Mouse (Mus musculus) kidney, adult 9 months (tissue): ENCODE measurements around the gene 4930442H23Rik.
"Not testable (repeated sequence)": the region's sequence is repeated elsewhere in the genome, so short reads cannot be mapped to it uniquely, and the experiment has no call there.

Experiments
- DNase-seq: peaks from one replicate; pipeline ENCODE4 v3.0.0; 2022

Gene 4930442H23Rik

DNA sequence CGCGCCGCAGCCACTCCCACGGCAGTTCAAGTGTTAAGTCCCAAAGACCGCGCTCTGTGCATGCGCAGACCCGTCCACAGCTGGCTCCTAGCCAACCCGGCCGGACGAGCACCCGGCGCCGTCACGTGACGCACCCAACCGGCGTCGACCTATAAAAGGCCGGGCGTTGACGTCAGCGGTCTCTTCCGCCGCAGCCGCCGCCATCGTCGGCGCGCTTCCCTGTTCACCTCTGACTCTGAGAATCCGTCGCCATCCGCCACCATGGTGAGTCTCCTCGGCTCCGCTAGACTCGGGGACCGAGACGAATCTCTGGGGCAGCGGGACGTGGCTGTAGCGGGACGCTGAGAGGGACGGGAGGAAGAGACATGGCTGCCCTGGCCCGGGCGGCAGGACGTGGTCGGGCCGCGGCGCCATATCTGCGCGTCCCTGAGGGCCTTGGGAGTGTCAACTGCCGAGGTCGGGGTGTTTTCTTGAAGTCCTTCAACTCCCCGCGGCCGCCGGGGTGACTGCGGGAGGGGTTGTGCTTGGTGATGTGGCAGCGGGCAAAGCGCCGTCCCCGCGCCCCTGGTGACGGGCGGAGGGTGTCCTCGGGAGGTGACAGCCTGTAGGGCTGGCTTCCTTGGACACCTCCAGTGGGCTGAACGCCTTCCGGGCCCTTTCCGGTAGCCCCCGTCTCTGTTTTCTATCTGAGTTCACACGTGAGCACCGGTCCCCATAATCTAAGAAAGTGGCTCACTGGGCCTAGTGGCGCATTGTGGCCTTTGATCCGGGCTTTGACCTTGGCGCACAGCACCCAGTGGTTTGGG lies 7.0 kb downstream of the 4930442H23Rik start, which contains the start of gene Eef2:
Gene Eef2, plus strand, starts transcription at position 166 of the 806 bp plus-strand sequence.
- peak; percentile 72 for DNase-seq

DNA sequence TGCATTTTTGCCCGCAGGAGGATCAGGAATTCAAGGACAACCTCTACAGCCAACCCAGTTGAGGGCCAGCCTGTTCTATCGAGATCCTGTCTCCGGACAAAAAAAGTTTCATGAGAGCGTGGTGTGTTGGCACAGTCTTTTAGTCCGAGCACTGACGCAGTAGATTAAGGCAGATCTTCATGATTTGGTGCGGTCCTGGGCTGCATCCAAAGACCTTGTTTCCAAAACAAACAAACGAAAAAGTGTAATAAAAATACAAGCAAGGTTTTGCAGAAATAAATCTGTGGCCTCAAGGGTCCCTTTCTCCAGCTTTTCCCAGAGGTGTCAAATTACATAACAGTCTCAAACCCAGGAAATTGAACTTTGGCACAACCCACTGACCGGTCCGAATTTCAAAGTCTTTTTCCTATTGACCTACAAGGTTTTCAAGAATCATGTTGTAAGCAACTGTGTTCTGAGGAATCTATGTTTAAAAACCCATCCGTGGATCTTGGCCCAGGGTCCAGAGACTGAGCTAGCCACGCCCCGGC lies 7.6 kb downstream of the 4930442H23Rik start:
- DNase-seq = peak; percentile 100

DNA sequence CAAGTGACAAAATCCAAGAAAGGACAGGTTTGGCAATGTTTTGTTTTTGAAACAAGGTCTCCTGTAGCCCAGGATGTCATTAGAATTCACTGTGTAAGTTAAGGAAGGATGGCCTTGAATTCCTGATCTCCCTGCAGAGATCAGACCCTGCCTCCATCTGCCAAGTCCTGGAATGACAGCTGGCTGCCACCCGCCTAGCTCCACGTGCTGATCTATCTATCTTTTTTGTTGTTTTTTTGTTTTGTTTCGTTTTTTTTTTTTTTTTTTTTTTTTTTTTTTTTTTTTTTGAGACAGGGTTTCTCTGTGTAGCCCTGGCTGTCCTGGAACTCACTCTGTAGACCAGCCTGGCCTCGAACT lies 8.3 kb downstream of the 4930442H23Rik start:
- not testable (repeated sequence) for DNase-seq

DNA sequence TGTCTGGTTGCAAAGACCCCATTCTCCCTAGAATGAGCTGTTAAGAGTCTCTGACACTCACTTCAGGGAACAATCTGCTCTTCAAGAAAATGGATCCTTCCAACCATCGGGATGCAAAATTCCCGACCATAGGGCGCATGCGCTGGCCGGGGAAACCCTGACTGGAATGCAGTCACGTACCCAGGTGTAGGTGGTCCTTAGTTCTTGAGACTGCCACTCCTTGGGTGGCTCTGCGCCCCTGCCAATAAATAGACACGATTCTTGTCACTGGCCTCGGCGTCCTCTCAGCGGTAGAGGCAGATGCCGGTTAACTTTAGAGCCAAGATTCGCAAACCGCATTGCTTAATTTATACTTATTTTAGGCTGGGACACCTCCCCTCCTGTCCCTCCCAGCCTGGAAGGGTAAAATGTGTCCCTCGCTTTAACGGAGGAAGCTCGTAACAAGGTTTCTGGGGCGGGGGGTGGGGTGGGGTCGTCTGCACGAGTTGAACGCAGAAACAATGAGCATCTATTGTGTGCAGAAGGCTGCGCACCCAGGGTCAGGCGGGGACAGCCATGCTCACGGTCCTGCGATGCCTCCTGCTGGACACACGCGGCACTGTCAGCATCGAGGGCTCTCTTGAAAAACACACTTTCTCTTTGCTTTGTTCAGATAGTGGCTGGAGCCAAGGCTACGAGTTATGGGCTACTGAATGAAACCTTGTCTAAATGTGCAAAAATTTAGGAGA lies 8.9 kb downstream of the 4930442H23Rik start:
- DNase-seq = peak; percentile 91

DNA sequence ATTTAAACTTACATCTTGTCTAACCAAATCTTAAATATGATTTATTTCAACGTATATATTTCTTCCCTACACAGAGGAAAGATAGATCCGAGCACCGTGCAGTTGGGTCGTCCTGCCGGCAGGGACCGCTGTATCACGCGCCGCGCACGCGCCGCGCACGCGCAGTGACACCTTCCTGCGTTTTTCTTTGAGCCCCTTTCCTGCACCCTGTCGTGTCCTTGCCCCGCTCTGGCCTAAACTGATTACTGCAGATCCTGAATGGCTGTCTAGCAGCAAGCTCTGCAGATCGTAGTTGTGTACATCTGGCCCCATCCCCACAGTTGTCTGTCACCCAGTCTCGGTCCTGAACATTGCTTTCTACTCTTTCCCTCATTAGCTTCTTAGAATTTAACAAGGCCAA lies 10.5 kb downstream of the 4930442H23Rik start:
- DNase-seq = peak; percentile 83

DNA sequence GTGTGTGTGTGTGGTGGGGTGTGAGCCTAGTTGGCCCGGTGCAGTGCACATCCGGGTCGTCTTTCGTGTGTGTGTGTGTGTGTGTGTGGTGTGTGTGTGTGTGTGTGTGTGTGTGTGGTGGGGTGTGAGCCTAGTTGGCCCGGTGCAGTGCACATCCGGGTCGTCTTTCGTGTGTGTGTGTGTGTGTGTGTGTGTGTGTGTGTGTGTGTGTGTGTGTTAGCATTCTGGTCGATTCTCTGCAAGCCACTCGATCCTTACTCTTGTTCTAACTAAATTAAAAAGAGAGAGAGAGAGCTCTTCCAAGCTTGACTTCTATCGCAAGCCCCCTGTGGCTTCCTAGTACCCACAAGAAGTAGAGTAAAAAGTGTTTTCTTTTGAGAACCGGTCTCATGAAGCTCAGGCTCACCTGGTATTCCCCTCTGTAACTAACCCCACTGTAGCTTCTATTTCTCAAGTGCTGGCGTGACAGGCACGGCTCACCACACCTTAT lies 14.2 kb downstream of the 4930442H23Rik start:
- peak; percentile 43 for DNase-seq

DNA sequence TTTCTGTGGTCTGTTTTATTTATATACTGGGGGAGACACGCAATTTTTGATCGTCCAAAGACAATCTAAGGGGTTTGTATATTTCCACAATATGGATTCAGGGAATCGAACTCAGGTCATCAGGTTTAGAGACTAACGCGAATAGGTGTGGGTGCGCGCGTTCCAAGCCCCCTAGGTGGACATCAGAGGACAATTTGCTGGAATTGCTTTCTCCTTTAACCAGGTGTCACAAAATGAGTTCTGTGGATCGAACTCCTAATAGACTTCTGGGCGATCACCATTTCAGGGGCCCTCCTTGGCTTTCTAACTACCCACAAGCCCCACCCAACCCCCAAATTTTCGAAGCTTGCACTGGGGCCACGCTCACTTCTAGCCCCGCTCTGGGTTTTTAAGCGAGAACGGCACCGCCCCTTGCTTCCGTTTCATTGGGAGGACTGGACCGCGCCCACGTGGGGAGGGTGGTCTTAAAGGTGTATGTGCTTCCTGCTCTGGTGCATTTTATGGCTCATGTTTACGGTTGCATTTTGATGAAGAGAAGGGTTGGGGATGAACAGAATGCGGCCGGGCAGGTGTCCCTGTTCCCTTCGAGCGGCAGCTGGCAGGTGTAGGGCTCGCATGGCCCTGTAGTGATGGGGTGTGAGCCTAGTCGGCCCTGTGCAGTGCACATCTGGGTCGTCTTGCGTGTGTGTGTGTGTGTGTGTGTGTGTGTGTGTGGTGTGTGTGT lies 15.0 kb downstream of the 4930442H23Rik start:
- DNase-seq = peak; percentile 93

DNA sequence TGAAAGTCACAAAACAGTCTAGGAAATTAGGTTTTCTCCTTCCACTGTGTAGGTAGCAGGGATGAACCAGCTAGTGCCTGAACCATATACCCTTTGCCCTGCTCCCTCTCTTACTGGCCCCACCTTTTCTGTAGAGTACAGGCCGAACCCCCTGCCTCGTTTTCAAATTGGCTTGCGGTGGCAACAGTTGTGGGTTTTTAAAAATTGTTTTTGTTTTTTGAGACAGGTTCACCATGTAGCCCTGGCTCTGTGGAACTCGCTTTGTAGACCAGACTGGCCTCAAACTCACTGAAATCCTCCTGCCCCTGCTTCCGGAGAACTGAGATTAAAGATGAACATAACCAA lies 15.6 kb downstream of the 4930442H23Rik start:
- no peak for DNase-seq

DNA sequence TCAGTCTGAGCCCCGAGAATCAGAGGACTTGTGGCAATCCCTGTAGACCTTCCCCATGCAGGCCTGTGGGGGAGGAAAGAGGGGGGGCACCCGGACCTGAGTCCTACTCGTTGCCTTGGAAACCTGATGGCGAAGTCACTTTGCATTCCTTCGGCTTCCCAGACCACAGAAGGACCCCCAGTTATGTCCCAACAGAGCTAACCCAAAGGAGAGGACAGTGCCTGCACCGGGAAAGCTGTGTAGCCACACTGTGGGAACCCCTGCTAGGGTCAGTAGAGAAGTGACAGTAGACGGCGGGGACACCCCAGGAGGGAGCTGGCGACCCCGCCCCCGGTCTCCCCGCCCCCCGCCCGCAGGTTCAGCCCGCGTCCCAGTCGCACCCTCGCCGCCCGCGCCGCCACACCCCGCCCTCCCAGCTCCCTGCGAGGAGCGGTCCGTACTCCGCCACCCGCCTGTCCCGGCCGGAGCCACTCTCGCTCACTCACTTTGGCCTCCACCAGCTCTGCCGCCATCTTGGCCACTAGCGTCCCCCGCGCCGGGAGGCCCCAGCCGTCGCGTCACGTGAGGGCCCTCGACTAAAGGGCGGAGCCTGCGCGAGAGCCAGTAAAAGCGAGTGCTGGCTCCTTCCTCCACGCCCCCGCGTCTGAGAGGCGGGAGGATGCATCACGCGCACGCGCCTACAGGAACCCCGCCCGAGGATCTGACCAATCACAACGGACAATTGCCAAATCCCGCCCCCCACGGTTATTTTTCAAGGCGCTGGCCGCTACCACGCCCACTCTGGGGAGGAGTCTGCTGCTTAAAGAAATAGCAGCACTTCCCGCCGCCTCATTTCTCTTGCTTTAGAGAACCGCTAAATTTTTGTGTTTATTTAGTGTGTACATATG lies 16.2 kb downstream of the 4930442H23Rik start, which contains the start of gene Pias4:
Gene Pias4, minus strand, starts transcription at position 724 of the 887 bp plus-strand sequence.
- DNase-seq = peak; percentile 100

DNA sequence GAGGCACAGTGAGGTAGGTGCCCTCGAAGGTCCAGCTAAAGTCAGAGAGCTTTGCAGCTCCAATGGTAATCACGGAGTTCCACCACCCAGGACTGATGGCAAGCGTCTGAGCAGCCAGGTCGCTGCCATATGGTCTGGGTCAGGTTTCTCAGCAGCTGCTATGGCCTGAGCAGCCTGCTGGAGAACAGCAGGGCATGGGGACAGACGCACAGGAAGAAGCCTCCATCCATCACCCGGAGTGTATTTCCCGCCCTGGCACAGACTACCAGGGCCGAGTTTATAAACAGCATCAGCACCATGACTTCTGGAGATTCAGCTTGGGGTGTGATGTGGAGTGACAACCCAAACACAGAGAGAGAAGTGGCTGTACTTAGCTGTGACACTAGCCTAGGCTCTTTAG lies 18.5 kb downstream of the 4930442H23Rik start:
- DNase-seq = no peak

DNA sequence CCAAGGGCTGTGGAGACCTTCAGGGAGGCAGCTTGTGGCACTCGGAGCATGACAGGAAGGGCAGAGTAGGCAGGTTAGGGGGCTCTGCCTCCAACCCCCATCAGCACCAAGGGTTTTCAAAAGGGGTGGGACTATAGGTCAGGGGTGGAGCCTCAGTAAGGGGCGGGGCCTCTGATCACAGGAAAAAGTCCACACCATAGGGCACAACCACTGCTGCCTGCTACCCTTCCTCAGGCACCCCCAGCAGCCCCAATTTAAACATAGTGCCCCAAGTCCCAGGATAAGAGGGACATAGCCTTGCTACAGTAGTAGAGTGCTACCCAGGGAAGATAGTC lies 21.4 kb downstream of the 4930442H23Rik start:
- DNase-seq = no peak

DNA sequence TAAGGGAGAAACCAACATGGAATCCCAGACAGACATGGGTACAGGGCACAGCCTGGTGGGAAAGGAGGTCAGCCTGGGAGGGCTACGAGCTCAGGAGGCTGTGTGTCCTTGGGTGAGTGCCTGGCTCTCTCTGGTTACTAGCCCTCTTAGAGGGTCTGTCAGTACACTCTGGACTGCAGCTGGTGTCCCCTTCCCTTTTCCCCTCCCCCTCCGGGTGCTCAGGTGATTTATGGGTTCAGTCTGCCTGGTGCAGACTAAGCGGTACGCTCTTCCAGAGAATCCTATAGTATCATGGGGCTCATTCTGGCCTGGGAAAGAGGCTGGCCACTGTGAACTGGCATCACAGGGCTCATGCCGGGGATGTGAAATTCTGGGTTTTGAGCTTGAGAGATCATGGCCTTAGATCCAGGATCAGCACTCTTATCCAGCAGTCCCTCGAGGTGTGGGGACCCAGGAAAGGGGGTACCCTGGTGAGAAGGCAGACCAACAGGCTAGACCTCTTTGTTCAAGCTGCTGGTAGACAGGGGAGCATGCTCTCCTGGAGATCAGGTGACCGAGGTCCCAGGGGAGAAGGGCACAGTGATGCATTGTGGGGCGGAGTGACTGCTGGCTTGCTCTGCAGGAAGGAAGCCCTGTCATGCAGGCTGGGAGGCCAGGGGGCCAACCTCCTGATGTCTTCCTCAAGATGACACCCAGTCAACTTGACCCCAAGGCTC lies 21.9 kb downstream of the 4930442H23Rik start:
- peak; percentile 76 for DNase-seq

DNA sequence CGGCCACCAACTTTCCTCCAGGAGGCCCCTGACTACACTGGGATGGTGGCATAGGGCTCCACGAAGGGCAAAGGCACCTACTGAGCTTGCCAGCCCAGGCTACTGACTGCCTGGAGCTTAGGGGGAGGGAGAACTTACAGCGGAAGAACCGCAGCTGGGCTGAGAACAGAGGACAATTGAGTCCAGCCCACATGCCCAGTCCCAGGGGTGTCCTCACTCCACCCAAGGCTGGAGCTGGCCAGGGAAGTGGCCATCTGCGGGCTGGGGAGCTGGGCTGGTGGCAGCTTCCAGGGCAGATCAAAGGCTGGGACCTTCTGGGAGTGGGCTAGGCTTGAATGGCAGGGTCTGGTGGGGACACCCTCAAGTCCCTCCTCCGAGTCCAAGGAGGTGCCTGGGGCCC lies 28.9 kb downstream of the 4930442H23Rik start:
- no peak for DNase-seq

DNA sequence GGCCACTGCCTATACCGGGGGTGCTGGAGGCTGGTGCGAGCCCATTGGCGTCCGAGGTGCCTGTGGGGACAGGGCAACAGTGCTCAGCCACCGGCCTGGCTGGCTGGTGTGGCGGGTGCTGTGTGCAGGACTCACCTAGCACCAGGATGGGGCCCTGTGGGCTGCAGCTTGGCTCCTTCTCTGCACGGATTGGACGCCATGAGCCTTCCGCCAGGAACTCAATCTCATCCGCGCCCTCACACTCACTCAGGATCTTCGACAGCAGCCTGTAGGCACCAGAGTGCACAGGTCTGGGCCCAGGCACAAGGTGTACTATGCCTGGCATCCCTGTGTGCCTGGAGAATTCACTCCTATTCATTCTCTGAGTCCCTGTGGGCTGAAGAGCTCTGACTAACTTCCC lies 29.3 kb downstream of the 4930442H23Rik start:
- DNase-seq = no peak

DNA sequence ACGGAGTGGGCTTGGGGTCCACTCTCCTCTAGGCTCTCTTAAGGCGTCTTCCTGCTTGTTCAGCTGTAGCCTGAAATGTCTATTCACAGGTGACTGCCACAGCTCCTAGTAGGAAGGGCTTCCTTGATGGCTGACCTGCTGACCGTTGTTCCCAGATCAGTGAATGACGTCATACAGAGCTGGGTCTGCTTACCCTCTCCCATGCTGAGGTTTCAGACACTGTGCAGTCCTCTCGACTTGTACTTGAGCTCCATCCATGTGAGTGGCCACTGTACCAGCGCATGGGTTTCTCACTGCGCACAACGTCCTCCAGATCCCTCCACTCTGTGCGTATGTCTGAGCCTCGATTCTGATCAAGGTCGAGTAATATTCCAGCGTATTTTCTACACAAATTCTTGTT lies 31.0 kb downstream of the 4930442H23Rik start:
- no peak for DNase-seq

DNA sequence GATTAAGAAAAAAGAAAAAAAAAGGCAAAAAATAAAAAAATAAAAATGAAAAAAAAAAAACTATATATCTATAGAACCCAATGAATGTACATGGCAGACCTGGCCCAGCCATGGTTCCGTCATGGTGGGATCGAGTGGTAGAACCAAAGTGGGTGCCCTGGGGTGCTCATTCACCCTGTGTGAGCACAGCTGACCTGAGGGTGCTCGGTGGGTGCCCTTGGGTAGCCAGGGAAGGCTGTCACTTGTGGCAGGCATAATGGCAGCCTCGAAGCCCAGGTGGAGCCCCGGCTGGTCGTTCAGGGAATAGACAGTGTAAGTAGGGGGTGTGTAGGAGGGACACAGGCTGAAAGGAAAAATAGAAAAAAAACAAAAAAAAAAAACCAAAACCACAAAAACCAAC lies 32.4 kb downstream of the 4930442H23Rik start:
- no peak for DNase-seq

DNA sequence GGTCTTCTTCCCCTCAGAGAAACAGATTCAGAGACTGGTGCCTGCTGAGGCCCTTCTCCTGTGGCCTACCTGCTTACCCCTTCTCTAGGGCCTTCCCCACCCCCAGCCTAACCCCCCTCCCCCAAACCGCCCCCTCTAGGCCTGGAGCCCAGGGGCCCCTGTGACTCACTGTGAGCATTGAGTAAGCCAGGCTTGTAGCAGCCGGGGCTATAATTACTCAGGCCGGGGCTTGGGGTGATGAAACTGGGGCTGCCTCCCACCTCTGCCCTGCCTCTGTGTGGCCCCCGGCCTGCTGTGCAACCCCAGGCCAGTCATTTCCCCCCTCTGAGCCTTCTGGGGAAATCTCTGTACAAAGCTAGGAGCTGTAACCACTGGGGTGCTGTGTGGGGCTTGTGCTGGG lies 37.4 kb downstream of the 4930442H23Rik start:
- DNase-seq = no peak

DNA sequence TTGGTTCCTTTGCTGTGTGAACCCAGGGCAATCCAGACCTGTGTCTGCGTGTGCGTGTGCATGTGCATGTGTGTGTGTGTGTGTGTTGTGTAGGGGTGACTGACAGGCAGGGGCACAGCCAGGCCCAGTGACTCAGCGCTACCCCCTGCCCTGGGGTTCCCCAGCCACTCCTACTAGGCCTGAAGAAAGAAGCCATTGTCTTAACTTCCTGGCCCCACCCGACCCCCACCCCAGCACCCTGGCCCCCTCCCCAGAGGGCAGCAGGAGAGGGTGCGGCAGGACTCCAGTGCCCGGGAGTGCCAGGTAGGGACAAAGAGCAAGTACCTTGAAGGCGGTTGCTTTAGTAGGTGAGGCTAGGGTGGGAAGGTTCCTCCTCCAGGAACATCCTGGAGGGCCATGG lies 37.9 kb downstream of the 4930442H23Rik start:
- no peak for DNase-seq

DNA sequence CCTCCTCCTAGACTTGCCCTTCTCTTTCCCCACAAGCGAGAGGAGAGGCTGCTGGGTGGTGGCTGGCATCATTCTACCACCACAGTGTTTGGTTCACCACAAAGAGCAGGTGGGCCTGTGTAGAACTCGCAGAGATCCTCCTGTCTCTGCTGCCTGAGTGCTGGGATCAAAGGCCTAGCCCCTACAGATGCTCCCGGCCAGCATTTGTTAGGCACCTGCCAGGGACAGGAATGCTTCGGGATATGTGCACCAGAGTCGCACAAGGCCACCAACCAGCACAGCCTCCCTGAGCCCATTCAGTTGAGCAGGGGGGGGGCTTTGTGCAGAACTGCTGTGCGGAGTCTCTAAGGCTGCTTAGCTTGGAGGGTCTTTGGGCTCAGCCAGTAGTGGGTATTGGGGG lies 38.3 kb downstream of the 4930442H23Rik start:
- no peak for DNase-seq

DNA sequence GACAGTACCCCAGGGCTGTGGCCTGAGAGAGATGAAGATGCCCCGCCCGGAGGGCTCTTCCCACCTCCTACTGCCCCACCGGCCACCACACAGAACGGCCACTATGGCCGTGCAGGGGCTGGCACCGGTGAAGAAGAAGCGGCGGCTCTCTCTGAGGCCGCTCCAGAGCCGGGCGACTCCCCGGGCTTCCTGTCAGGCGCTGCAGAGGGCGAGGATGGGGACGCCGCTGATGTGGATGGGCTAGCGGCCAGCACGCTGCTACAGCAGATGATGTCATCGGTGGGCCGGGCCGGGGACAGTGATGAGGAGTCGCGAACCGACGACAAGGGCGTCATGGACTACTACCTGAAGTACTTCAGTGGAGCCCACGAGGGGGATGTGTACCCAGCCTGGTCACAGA lies 39.0 kb downstream of the 4930442H23Rik start:
- DNase-seq = no peak

DNA sequence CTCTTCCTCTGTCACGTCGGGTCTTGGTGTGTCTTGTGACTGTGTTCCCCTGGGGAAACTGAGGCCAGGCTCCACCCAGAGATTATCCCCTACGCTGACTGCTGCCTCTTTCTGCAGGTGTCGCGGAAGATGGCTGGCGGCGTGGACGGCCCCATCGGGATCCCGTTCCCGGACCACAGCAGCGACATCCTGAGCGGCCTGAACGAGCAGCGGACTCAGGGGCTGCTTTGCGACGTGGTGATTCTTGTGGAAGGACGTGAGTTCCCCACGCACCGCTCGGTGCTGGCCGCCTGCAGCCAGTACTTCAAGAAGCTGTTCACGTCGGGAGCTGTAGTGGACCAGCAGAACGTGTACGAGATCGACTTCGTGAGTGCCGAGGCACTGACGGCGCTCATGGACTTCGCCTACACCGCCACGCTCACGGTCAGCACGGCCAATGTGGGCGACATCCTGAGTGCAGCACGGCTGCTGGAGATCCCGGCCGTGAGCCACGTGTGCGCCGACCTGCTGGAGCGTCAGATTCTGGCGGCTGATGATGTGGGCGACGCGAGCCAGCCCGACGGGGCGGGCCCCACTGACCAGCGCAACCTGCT lies 39.7 kb downstream of the 4930442H23Rik start:
- DNase-seq = no peak
